Mouse (Mus musculus) thymus, postnatal 36 days (tissue): Measurements from ENCODE around the gene Cpeb1.

Experiments used
- DNase-seq, 2 experiments: peaks; one replicate each; pipeline ENCODE4 v3.0.0; 2022; ENCODE audit warnings: mixed read lengths in 2 of 2

Cpeb1 gene

GRCm38 (mm10) chr7:81326043-81326442 is 129.2 kb downstream of the Cpeb1 start:
- DNase-seq: no peak

- DNase-seq: no peak
These were observed 133.5 kb downstream of the Cpeb1 start for GRCm38 (mm10) chr7:81321776-81322175.

GRCm38 (mm10) chr7:81319749-81320148 is 135.5 kb downstream of the Cpeb1 start:
- no peak for DNase-seq

GRCm38 (mm10) chr7:81315583-81315982 is 139.7 kb downstream of the Cpeb1 start:
- no peak for DNase-seq

GRCm38 (mm10) chr7:81311581-81311980 is 143.7 kb downstream of the Cpeb1 start:
- DNase-seq: no peak

- DNase-seq: no peak
These were observed 144.1 kb downstream of the Cpeb1 start for GRCm38 (mm10) chr7:81311130-81311529.

GRCm38 (mm10) chr7:81309247-81309646 is 146.0 kb downstream of the Cpeb1 start:
- no peak for DNase-seq

GRCm38 (mm10) chr7:81307735-81308134 is 147.5 kb downstream of the Cpeb1 start:
- DNase-seq: no peak

- no peak for DNase-seq
These were observed 150.6 kb downstream of the Cpeb1 start for GRCm38 (mm10) chr7:81304675-81305074.

GRCm38 (mm10) chr7:81304100-81304499 is 151.2 kb downstream of the Cpeb1 start:
- no peak for DNase-seq

GRCm38 (mm10) chr7:81303682-81304081 is 151.6 kb downstream of the Cpeb1 start:
- peak; percentile 12 to 15 for DNase-seq

GRCm38 (mm10) chr7:81301323-81301722 is 153.9 kb downstream of the Cpeb1 start:
- DNase-seq: no peak

- DNase-seq: no peak
These were observed 157.1 kb downstream of the Cpeb1 start for GRCm38 (mm10) chr7:81298206-81298605.
